Mouse (Mus musculus) left cerebral cortex, adult 8-10 months (tissue): ENCODE data around the gene Setd5. TPM values are rescaled to one million over a fixed set of nuclear protein-coding genes. Genes with fewer than 3 reads are reported as not detected.

Experiments
- DNase-seq, 2 experiments: peaks; one replicate each; pipeline ENCODE4 v3.0.0; 2022; ENCODE audit warnings: low spot score in 2 of 2
- total RNA-seq, 4 experiments: library from RNA; stranded (reverse); gene quantifications; 2 replicates each; pipeline ENCODE4 v1.2.4; 2022

The Setd5 gene
- total RNA-seq, 4 experiments from 2014 or later = 107 to 112 (median 109) TPM

- DNase-seq = no peak
Measured at GRCm38 (mm10) chr6:113054552-113055107, 22.5 kb upstream of the Setd5 start.

GRCm38 (mm10) chr6:113060892-113061563 lies 16.1 kb upstream of the Setd5 start:
- no peak for DNase-seq

- DNase-seq = no peak
Measured at GRCm38 (mm10) chr6:113062253-113062652, 14.9 kb upstream of the Setd5 start.

- no peak for DNase-seq
Measured at GRCm38 (mm10) chr6:113063363-113063762, 13.8 kb upstream of the Setd5 start.

- no peak for DNase-seq
Measured at GRCm38 (mm10) chr6:113065186-113065585, 12.0 kb upstream of the Setd5 start.

GRCm38 (mm10) chr6:113069154-113069553 lies 8.0 kb upstream of the Setd5 start:
- DNase-seq = no peak

- no peak for DNase-seq
Measured at GRCm38 (mm10) chr6:113075261-113075660, 1.9 kb upstream of the Setd5 start.

GRCm38 (mm10) chr6:113076012-113076685 lies 1.0 kb upstream of the Setd5 start:
- peak; percentile 78 to 94 for DNase-seq

GRCm38 (mm10) chr6:113077569-113078030 lies 435 bp downstream of the Setd5 start:
- peak in 1 of 2 experiments; percentile 43 for DNase-seq

- peak in 1 of 2 experiments; percentile 35 for DNase-seq
Measured at GRCm38 (mm10) chr6:113078031-113078721, 1.0 kb downstream of the Setd5 start.

- DNase-seq = no peak
Measured at GRCm38 (mm10) chr6:113079492-113079891, 2.3 kb downstream of the Setd5 start.

- no peak for DNase-seq
Measured at GRCm38 (mm10) chr6:113082229-113082628, 5.1 kb downstream of the Setd5 start.

- no peak for DNase-seq
Measured at GRCm38 (mm10) chr6:113084590-113084989, 7.4 kb downstream of the Setd5 start.

GRCm38 (mm10) chr6:113093206-113093605 lies 16.0 kb downstream of the Setd5 start:
- DNase-seq = no peak

- DNase-seq = no peak
Measured at GRCm38 (mm10) chr6:113095547-113095946, 18.4 kb downstream of the Setd5 start.

GRCm38 (mm10) chr6:113097662-113098061 lies 20.5 kb downstream of the Setd5 start:
- no peak for DNase-seq

GRCm38 (mm10) chr6:113099640-113100289 lies 22.6 kb downstream of the Setd5 start:
- DNase-seq = peak; percentile 56 to 88

GRCm38 (mm10) chr6:113102541-113102940 lies 25.4 kb downstream of the Setd5 start:
- DNase-seq = no peak

- DNase-seq = no peak
Measured at GRCm38 (mm10) chr6:113103765-113104164, 26.6 kb downstream of the Setd5 start.

GRCm38 (mm10) chr6:113109378-113109777 lies 32.2 kb downstream of the Setd5 start:
- no peak for DNase-seq

- no peak for DNase-seq
Measured at GRCm38 (mm10) chr6:113109956-113110355, 32.8 kb downstream of the Setd5 start.
